Mouse (Mus musculus) olfactory bulb, adult 2 months (tissue): Measurements from ENCODE around the gene Cytip.

ENCODE experiments used
- CTCF ChIP-seq: fragments of 200-500 bp; IDR thresholded peaks from 2 replicates; pipeline ENCODE4 v1.5.1; 2012; ENCODE audit warnings: low read depth, mild to moderate bottlenecking, low read length, moderate library complexity; ENCODE audit not compliant: insufficient read depth
- POLR2A ChIP-seq: fragments of 200-500 bp; IDR thresholded peaks from 2 replicates; pipeline ENCODE4 v1.6.1; 2012; ENCODE audit warnings: mild to moderate bottlenecking, low read depth, low read length, moderate library complexity; ENCODE audit not compliant: insufficient read depth

- TF ChIP-seq CTCF (no peak), POLR2A (no peak)
These were observed 1.5 kb upstream of the Cytip start for GRCm38 (mm10) chr2:58196880-58197279.
